Mouse (Mus musculus): Measurements from ENCODE around the gene Dut. TPM values are rescaled to one million over a fixed set of nuclear protein-coding genes. Genes with fewer than 3 reads are reported as not detected.

Gene Dut
- polyA plus RNA-seq, 1 experiment from 2014 or later: 176 TPM

DNA sequence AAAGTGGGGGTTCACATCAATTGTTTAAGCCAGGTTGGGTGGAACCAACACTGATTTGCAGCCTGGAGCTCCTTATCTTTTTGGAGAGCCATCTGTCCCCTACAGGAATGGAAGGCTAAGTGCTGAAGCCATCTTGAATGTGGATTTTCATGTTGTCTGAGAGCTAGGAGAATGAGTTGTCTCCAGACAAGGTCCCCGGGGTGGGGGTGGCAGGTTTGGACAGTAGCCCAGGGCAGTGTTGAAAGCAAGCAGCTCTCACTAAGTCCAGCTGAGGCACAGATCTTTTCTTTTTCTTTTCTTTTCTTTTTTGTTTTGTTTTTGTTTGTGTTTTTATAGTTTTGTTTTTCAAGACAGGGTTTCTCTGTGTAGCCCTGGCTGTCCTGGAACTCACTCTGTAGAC, 44.1 kb downstream of the Dut start:
- no peak for ATAC-seq (ENCODE audit: low FRiP score)

DNA sequence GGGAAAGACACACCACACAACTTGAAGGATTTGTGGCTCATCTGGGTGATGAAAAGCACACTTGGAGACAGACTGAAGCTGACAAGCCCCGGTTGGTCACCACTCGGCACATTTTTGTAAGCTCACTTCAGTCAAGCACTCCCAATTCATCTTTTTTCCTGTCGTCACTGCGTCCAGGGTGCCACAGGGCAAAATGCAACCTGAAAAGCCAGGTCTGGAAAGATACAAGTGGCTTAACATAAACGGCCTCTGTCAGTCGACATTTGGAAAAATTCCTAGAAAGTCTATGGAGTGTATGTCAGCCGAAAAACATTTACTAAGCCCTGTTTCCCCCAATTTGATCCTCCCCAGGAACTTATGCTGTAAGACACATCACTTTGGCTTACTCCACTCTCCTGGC, 45.6 kb downstream of the Dut start:
- no peak overlapping the region for H3K27ac ChIP-seq (ENCODE audit: low read depth, low read length)
- 86% methylated on average over 7 of the region's 7 CpGs for WGBS
- no peaks in the 10 kb centered on the region for H3K27me3 ChIP-seq (ENCODE audit: control insufficient read depth, insufficient read depth, low read length)
- H3K4me1 ChIP-seq (replicated peaks; ENCODE audit: control insufficient read depth, insufficient read depth, low read length): no peaks in the 10 kb centered on the region
- H3K9me3 ChIP-seq (ENCODE audit: control insufficient read depth, low read length): no peaks in the 10 kb centered on the region
- ATAC-seq (ENCODE audit: low FRiP score): no peak
- H3K36me3 ChIP-seq (ENCODE audit: control insufficient read depth, insufficient read depth, low read length): no peaks in the 10 kb centered on the region
- DNase-seq (ENCODE audit: low spot score): no peak
- H3K4me3 ChIP-seq (ENCODE audit: low read depth, low read length): no peak overlapping the region
- H3K9ac ChIP-seq (ENCODE audit: low read depth, low read length): no peak overlapping the region
- H3K4me2 ChIP-seq (replicated peaks; ENCODE audit: low read depth, low read length): no peak overlapping the region

More for the DNA sequence above, 44.1 kb downstream of the Dut start:
- WGBS: 96% methylated on average over 1 of the region's 1 CpGs
- Histone ChIP-seq H3K9ac (ENCODE audit: low read depth, low read length) (no peak overlapping the region), H3K27me3 (ENCODE audit: control insufficient read depth, insufficient read depth, low read length) (no peaks in the 10 kb centered on the region), H3K4me2 (replicated peaks; ENCODE audit: low read depth, low read length) (no peak overlapping the region), H3K36me3 (ENCODE audit: control insufficient read depth, insufficient read depth, low read length) (no peaks in the 10 kb centered on the region), H3K4me1 (replicated peaks; ENCODE audit: control insufficient read depth, insufficient read depth, low read length) (no peaks in the 10 kb centered on the region), H3K27ac (ENCODE audit: low read depth, low read length) (no peak overlapping the region), H3K9me3 (ENCODE audit: control insufficient read depth, low read length) (no peaks in the 10 kb centered on the region), H3K4me3 (ENCODE audit: low read depth, low read length) (no peak overlapping the region)
- no peak for DNase-seq (ENCODE audit: low spot score)

DNA sequence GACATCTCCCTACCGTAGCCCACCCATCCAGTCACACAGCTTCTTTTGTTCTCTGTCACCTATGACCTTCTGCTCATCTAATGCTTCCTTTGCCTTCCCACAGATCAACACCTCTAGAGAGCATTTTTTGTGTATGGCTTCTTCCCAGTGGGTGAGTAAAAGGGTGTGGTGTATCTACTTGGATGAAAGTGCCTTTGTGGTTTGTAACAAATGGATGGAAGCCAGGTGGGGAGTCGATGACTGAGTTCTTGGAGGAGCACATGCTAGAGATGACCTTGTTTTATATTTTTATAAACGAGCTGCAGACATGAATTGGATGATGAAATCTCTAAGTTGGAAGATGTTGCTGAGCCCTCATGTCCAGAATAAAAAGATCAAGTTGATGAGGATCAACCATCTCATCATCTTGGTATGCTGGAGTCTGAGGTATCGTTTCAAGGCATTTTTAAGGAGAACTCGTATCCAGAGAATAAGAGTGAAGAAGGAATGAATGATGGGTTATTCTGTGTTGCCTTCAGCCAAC, 47.0 kb downstream of the Dut start:
- Histone ChIP-seq H3K4me1 (replicated peaks; ENCODE audit: control insufficient read depth, insufficient read depth, low read length) (no peaks in the 10 kb centered on the region), H3K4me2 (replicated peaks; ENCODE audit: low read depth, low read length) (no peak overlapping the region), H3K36me3 (ENCODE audit: control insufficient read depth, insufficient read depth, low read length) (no peaks in the 10 kb centered on the region), H3K9me3 (ENCODE audit: control insufficient read depth, low read length) (no peaks in the 10 kb centered on the region), H3K4me3 (ENCODE audit: low read depth, low read length) (no peak overlapping the region), H3K27ac (ENCODE audit: low read depth, low read length) (no peak overlapping the region), H3K9ac (ENCODE audit: low read depth, low read length) (no peak overlapping the region), H3K27me3 (ENCODE audit: control insufficient read depth, insufficient read depth, low read length) (no peaks in the 10 kb centered on the region)
- ATAC-seq (ENCODE audit: low FRiP score) (no peak), DNase-seq (ENCODE audit: low spot score) (no peak)
- 88% methylated on average over 5 of the region's 5 CpGs for WGBS

DNA sequence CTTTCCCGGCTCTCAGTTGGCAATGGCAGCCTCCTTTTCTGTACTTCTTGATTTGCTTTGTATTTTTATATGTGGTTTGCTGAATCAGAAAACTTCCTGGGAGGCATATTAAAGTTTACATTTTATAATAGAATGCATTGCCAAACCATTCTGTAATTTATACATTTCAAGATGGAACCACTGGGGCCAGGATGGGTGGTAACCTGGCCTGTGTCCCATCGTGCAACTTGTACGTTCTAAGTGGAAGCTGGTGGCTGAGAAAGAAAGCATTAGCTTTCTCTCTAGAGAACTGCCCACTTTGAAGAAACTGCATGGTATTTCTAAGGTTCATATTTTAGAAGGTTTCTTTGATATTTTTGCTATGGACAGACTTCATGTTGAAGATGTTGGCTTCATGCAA, 48.5 kb downstream of the Dut start:
- Histone ChIP-seq H3K9ac (ENCODE audit: low read depth, low read length) (no peak overlapping the region), H3K27me3 (ENCODE audit: control insufficient read depth, insufficient read depth, low read length) (no peaks in the 10 kb centered on the region), H3K27ac (ENCODE audit: low read depth, low read length) (no peak overlapping the region), H3K36me3 (ENCODE audit: control insufficient read depth, insufficient read depth, low read length) (no peaks in the 10 kb centered on the region), H3K4me3 (ENCODE audit: low read depth, low read length) (no peak overlapping the region), H3K4me2 (replicated peaks; ENCODE audit: low read depth, low read length) (no peak overlapping the region), H3K4me1 (replicated peaks; ENCODE audit: control insufficient read depth, insufficient read depth, low read length) (no peaks in the 10 kb centered on the region), H3K9me3 (ENCODE audit: control insufficient read depth, low read length) (no peaks in the 10 kb centered on the region)
- no peak for ATAC-seq (ENCODE audit: low FRiP score)
- DNase-seq (ENCODE audit: low spot score): no peak
- whole genome bisulfite sequencing: 92% methylated on average over 3 of the region's 3 CpGs

DNA sequence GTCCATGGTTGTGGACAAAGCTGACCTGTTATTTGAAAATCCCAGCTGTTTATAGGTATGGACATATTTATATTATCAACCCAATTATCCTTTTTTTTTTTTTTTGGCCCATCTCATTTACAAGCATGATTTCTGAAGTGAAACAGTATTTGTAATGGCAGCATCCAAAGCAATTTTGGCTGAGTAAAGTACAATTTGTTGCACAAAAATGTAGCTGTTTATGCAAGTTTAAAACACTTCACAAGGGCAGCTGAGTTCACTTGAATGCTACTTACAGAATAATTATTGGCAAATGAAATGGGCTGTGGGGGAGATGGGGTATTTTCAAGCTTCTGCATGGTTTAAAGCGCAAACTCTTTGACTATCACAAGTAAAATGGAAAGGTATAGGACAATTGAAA, 51.9 kb downstream of the Dut start:
- Histone ChIP-seq H3K4me3 (ENCODE audit: low read depth, low read length) (no peak overlapping the region), H3K9ac (ENCODE audit: low read depth, low read length) (no peak overlapping the region), H3K4me2 (replicated peaks; ENCODE audit: low read depth, low read length) (no peak overlapping the region), H3K27ac (ENCODE audit: low read depth, low read length) (no peak overlapping the region), H3K36me3 (ENCODE audit: control insufficient read depth, insufficient read depth, low read length) (no peaks in the 10 kb centered on the region), H3K4me1 (replicated peaks; ENCODE audit: control insufficient read depth, insufficient read depth, low read length) (no peaks in the 10 kb centered on the region), H3K27me3 (ENCODE audit: control insufficient read depth, insufficient read depth, low read length) (no peaks in the 10 kb centered on the region), H3K9me3 (ENCODE audit: control insufficient read depth, low read length) (no peaks in the 10 kb centered on the region)
- DNase-seq (ENCODE audit: low spot score) (no peak), ATAC-seq (ENCODE audit: low FRiP score) (no peak)
- 95% methylated on average over 1 of the region's 1 CpGs for WGBS

DNA sequence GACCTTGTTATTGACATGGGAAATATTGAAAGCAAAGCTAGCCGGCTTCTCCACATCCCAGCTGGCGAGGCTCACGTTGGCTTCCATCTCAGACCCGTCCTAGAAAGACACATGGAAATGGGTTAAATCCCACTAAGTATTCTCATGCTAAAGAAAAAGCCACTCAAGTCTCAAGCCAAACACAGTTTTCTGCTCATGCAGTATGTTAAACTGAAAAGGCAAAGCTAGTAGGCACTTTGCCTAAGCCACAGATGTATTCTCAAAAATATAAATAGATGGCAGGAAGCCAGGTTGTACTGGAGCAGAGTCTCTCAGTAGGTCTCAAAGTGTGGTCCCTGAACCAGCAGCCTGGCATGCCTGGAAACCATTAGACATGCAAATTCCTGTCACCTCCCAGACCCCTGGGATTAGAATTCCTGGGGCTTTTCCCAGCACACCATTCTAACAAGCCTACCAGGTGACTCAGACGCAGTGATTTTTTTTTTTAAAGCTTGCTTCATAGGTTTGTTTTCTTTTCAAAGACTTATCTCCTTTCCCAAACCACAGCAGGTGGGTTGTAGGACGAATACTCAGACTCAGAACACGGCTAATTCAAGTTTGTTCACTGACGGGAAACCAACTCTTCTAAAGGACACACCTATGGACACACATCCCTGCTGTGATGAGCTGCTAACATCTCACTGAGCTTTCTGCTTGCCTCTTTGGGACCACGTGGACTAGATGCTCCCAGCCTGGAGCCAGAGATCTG, 55.1 kb downstream of the Dut start:
- H3K4me3 ChIP-seq (ENCODE audit: low read depth, low read length): no peak overlapping the region
- no peaks in the 10 kb centered on the region for H3K9me3 ChIP-seq (ENCODE audit: control insufficient read depth, low read length)
- no peak overlapping the region for H3K9ac ChIP-seq (ENCODE audit: low read depth, low read length)
- WGBS: 56% methylated on average over 9 of the region's 9 CpGs
- ATAC-seq (ENCODE audit: low FRiP score) (no peak), DNase-seq (ENCODE audit: low spot score) (no peak)
- H3K27ac ChIP-seq (ENCODE audit: low read depth, low read length): no peak overlapping the region
- no peaks in the 10 kb centered on the region for H3K27me3 ChIP-seq (ENCODE audit: control insufficient read depth, insufficient read depth, low read length)
- no peaks in the 10 kb centered on the region for H3K36me3 ChIP-seq (ENCODE audit: control insufficient read depth, insufficient read depth, low read length)
- H3K4me2 ChIP-seq (replicated peaks; ENCODE audit: low read depth, low read length): no peak overlapping the region
- H3K4me1 ChIP-seq (replicated peaks; ENCODE audit: control insufficient read depth, insufficient read depth, low read length): no peaks in the 10 kb centered on the region

DNA sequence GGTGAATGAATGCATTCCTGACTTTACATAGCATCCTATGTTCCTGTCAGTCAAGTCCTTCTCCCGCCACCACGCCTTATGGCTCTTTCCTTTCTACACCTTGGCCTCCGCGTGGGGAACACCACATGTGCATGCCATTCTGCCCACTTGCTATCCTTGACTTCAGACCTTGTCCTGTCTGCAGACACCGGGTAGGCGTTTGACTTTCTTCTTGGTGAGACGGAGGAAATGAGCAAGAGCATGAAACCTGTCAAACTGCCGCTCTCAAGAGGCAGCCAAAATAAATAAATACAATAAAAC, 55.6 kb downstream of the Dut start:
- Histone ChIP-seq H3K36me3 (ENCODE audit: control insufficient read depth, insufficient read depth, low read length) (no peaks in the 10 kb centered on the region), H3K4me3 (ENCODE audit: low read depth, low read length) (no peak overlapping the region), H3K27ac (ENCODE audit: low read depth, low read length) (no peak overlapping the region), H3K9me3 (ENCODE audit: control insufficient read depth, low read length) (no peaks in the 10 kb centered on the region), H3K4me2 (replicated peaks; ENCODE audit: low read depth, low read length) (no peak overlapping the region), H3K27me3 (ENCODE audit: control insufficient read depth, insufficient read depth, low read length) (no peaks in the 10 kb centered on the region), H3K9ac (ENCODE audit: low read depth, low read length) (no peak overlapping the region), H3K4me1 (replicated peaks; ENCODE audit: control insufficient read depth, insufficient read depth, low read length) (no peaks in the 10 kb centered on the region)
- 75% methylated on average over 8 of the region's 8 CpGs for WGBS
- ATAC-seq (ENCODE audit: low FRiP score): no peak
- no peak for DNase-seq (ENCODE audit: low spot score)

DNA sequence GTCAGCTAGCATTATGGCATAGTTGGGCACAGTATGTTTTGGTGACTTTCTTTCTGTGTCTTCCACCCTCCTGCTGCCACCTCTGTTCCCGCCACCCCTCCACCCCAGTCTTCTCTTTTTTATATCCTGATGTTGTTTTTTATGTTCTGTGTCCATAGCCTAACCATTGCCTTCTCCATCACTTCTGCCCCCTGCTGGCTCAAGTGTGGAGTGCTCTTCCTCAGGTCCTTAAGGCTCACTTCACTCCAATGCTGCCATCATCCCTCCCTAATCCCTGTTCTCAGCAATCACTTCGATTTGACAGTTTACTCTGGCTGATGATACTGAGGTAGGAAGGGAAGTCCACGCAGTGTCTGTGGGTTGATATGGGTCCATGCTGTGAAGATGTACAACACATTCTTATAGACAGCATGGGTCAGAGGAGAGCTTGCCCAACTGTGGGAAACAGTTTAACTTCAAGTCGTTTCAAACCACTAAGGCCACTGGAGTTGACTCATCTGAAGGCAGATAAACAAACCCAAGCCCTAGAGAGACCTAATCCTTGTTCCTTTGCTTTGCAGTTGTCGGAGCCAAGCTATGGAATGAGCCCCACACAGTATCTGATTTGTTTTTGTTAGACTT, 56.9 kb downstream of the Dut start:
- Histone ChIP-seq H3K27me3 (ENCODE audit: control insufficient read depth, insufficient read depth, low read length) (no peaks in the 10 kb centered on the region), H3K4me3 (ENCODE audit: low read depth, low read length) (no peak overlapping the region), H3K36me3 (ENCODE audit: control insufficient read depth, insufficient read depth, low read length) (no peaks in the 10 kb centered on the region), H3K27ac (ENCODE audit: low read depth, low read length) (no peak overlapping the region), H3K9me3 (ENCODE audit: control insufficient read depth, low read length) (no peaks in the 10 kb centered on the region), H3K9ac (ENCODE audit: low read depth, low read length) (no peak overlapping the region), H3K4me2 (replicated peaks; ENCODE audit: low read depth, low read length) (no peak overlapping the region), H3K4me1 (replicated peaks; ENCODE audit: control insufficient read depth, insufficient read depth, low read length) (no peaks in the 10 kb centered on the region)
- ATAC-seq (ENCODE audit: low FRiP score): no peak
- DNase-seq (ENCODE audit: low spot score): no peak
- WGBS: 77% methylated on average over 5 of the region's 5 CpGs

DNA sequence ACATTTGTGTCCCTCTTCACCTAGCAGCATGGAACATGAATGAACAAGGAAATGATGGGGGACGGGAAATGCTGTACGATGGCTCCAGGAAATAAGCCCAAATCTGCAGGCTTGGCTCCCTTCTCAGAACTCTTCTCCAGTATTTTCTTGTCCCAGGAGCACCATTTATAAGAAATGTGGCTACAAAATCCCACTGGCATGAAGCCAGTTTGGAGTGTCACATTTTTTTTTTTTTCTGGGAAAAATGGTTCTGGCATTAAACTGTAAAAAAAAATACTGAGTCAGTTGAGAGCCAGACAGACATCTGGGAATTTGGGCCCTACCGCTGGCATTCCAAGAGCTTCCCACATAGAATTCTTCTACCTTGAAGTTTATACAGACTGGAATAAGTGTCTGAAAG, 57.8 kb downstream of the Dut start:
- Histone ChIP-seq H3K4me3 (ENCODE audit: low read depth, low read length) (no peak overlapping the region), H3K9ac (ENCODE audit: low read depth, low read length) (no peak overlapping the region), H3K27me3 (ENCODE audit: control insufficient read depth, insufficient read depth, low read length) (no peaks in the 10 kb centered on the region), H3K36me3 (ENCODE audit: control insufficient read depth, insufficient read depth, low read length) (no peaks in the 10 kb centered on the region), H3K4me2 (replicated peaks; ENCODE audit: low read depth, low read length) (no peak overlapping the region), H3K27ac (ENCODE audit: low read depth, low read length) (no peak overlapping the region), H3K9me3 (ENCODE audit: control insufficient read depth, low read length) (no peaks in the 10 kb centered on the region), H3K4me1 (replicated peaks; ENCODE audit: control insufficient read depth, insufficient read depth, low read length) (no peaks in the 10 kb centered on the region)
- ATAC-seq (ENCODE audit: low FRiP score) (no peak), DNase-seq (ENCODE audit: low spot score) (no peak)
- 91% methylated on average over 3 of the region's 3 CpGs for WGBS

Data from hindbrain, embryonic 11.5 days (tissue).